Mouse (Mus musculus): ENCODE measurements around the gene Atp8b3. TPM values are rescaled to one million over a fixed set of nuclear protein-coding genes. Genes with fewer than 3 reads are reported as not detected.

Atp8b3 gene
- polyA plus RNA-seq, 1 experiment from 2014 or later = 0.11 TPM

GRCm38 (mm10) chr10:80494732-80495131, 44.2 kb downstream of the Atp8b3 start, which contains the start of gene Onecut3:
Gene Onecut3 (plus strand): TSS chr10:80494835.
- H3K9me3 ChIP-seq = no peaks in the 10 kb centered on the region
- peak within 1 kb of the TSS; percentile 50 for H3K4me3 ChIP-seq
- peak within 1 kb of the TSS; percentile 76 for H3K9ac ChIP-seq
- H3K36me3 ChIP-seq = no peaks in the 10 kb centered on the region
- 1% methylated on average over 42 of the region's 42 CpGs for WGBS
- H3K4me2 ChIP-seq = peak within 1 kb of the TSS; percentile 85
- H3K4me1 ChIP-seq = peaks cover 33% of the 10 kb centered on the region
- H3K27me3 ChIP-seq (replicated peaks) = peaks cover 100% of the 10 kb centered on the region
- H3K27ac ChIP-seq (replicated peaks) = no peak within 1 kb of the TSS
- ATAC-seq (ENCODE audit: extremely low read depth, insufficient number of reproducible peaks, low FRiP score, low TSS enrichment) = no peak

GRCm38 (mm10) chr10:80490051-80490450, 48.9 kb downstream of the Atp8b3 start:
- Histone ChIP-seq H3K4me2 (peak overlapping the region; percentile 35; the same call in 1 of the 2 replicates), H3K4me1 (peaks cover 18% of the 10 kb centered on the region), H3K27ac (replicated peaks) (no peak overlapping the region), H3K36me3 (no peaks in the 10 kb centered on the region), H3K27me3 (replicated peaks) (peaks cover 97% of the 10 kb centered on the region), H3K4me3 (peak overlapping the region; percentile 24), H3K9me3 (peaks cover 4% of the 10 kb centered on the region; the same call in 1 of the 2 replicates), H3K9ac (no peak overlapping the region)
- ATAC-seq (ENCODE audit: extremely low read depth, insufficient number of reproducible peaks, low FRiP score, low TSS enrichment) = no peak
- WGBS = 1% methylated on average over 22 of the region's 22 CpGs

GRCm38 (mm10) chr10:80486862-80487379, 52.0 kb downstream of the Atp8b3 start:
- Histone ChIP-seq H3K4me2 (no peak overlapping the region), H3K27me3 (replicated peaks) (peaks cover 95% of the 10 kb centered on the region), H3K4me3 (no peak overlapping the region), H3K27ac (replicated peaks) (no peak overlapping the region), H3K9ac (no peak overlapping the region), H3K9me3 (peaks cover 4% of the 10 kb centered on the region; the same call in 1 of the 2 replicates), H3K4me1 (peaks cover 10% of the 10 kb centered on the region), H3K36me3 (no peaks in the 10 kb centered on the region)
- WGBS = 65% methylated on average over 7 of the region's 7 CpGs
- no peak for ATAC-seq (ENCODE audit: extremely low read depth, insufficient number of reproducible peaks, low FRiP score, low TSS enrichment)

GRCm38 (mm10) chr10:80481002-80481401, 57.9 kb downstream of the Atp8b3 start:
- 19% methylated on average over 5 of the region's 5 CpGs for WGBS
- Histone ChIP-seq H3K27me3 (replicated peaks) (peaks cover 80% of the 10 kb centered on the region), H3K4me2 (no peak overlapping the region), H3K27ac (replicated peaks) (no peak overlapping the region), H3K36me3 (no peaks in the 10 kb centered on the region), H3K4me3 (no peak overlapping the region), H3K4me1 (peaks cover 6% of the 10 kb centered on the region; the same call in 1 of the 2 replicates), H3K9me3 (no peaks in the 10 kb centered on the region), H3K9ac (no peak overlapping the region)
- no peak for ATAC-seq (ENCODE audit: extremely low read depth, insufficient number of reproducible peaks, low FRiP score, low TSS enrichment)

- H3K4me1 ChIP-seq = peaks cover 14% of the 10 kb centered on the region
- H3K27me3 ChIP-seq (replicated peaks) = peaks cover 64% of the 10 kb centered on the region
- no peak overlapping the region for H3K27ac ChIP-seq (replicated peaks)
- H3K4me3 ChIP-seq = no peak overlapping the region
- 68% methylated on average over 5 of the region's 5 CpGs for WGBS
- H3K36me3 ChIP-seq = no peaks in the 10 kb centered on the region
- H3K4me2 ChIP-seq = no peak overlapping the region
- H3K9me3 ChIP-seq = no peaks in the 10 kb centered on the region
- no peak overlapping the region for H3K9ac ChIP-seq
- ATAC-seq (ENCODE audit: extremely low read depth, insufficient number of reproducible peaks, low FRiP score, low TSS enrichment) = no peak
Observed at GRCm38 (mm10) chr10:80478531-80478930, 60.4 kb downstream of the Atp8b3 start.

GRCm38 (mm10) chr10:80475290-80475959, 63.5 kb downstream of the Atp8b3 start:
- Histone ChIP-seq H3K4me2 (peak overlapping the region; percentile 84), H3K9ac (peak overlapping the region; percentile 80), H3K4me1 (peaks cover 14% of the 10 kb centered on the region), H3K4me3 (peak overlapping the region; percentile 64), H3K27me3 (replicated peaks) (peaks cover 66% of the 10 kb centered on the region), H3K36me3 (no peaks in the 10 kb centered on the region), H3K9me3 (no peaks in the 10 kb centered on the region), H3K27ac (replicated peaks) (0 out of 2 replicates have a peak overlapping the region, but pooled peaks have one; percentile 39)
- ATAC-seq (ENCODE audit: extremely low read depth, insufficient number of reproducible peaks, low FRiP score, low TSS enrichment) = peak; percentile 85
- 2% methylated on average over 58 of the region's 58 CpGs for WGBS

Other genes with a start within 250 kb of the Atp8b3 start
- gene Rps15, start 246.7 kb downstream of the Atp8b3 start, polyA plus RNA-seq (2015; fragmentation: Nextera tagmentation; extraction: Ambion mirVana) = 621 and 687 TPM in 2 replicates
- gene Apc2, start 243.1 kb downstream of the Atp8b3 start, polyA plus RNA-seq (2015; fragmentation: Nextera tagmentation; extraction: Ambion mirVana) = 0.90 and 0.94 TPM in 2 replicates
- 36.0 and 36.6 TPM in 2 replicates for gene 2310011J03Rik, start 218.6 kb downstream of the Atp8b3 start, polyA plus RNA-seq (2015; fragmentation: Nextera tagmentation; extraction: Ambion mirVana)
- 1.8 and 2.1 TPM in 2 replicates for gene Pcsk4, start 209.6 kb downstream of the Atp8b3 start, polyA plus RNA-seq (2015; fragmentation: Nextera tagmentation; extraction: Ambion mirVana)
- 2.6 and 4.4 TPM in 2 replicates for gene Reep6, start 209.2 kb downstream of the Atp8b3 start, polyA plus RNA-seq (2015; fragmentation: Nextera tagmentation; extraction: Ambion mirVana)
- 6.5 and 8.3 TPM in 2 replicates for gene Adamtsl5, start 190.7 kb downstream of the Atp8b3 start, polyA plus RNA-seq (2015; fragmentation: Nextera tagmentation; extraction: Ambion mirVana)
- gene Plk5, start 182.7 kb downstream of the Atp8b3 start, polyA plus RNA-seq (2015; fragmentation: Nextera tagmentation; extraction: Ambion mirVana) = not detected in 2 replicates
- 3.8 and 4.5 TPM in 2 replicates for gene Mex3d, start 151.5 kb downstream of the Atp8b3 start, polyA plus RNA-seq (2015; fragmentation: Nextera tagmentation; extraction: Ambion mirVana)
- gene Mbd3, start 139.6 kb downstream of the Atp8b3 start, polyA plus RNA-seq (2015; fragmentation: Nextera tagmentation; extraction: Ambion mirVana) = 170 and 182 TPM in 2 replicates
- gene Uqcr11, start 132.3 kb downstream of the Atp8b3 start, polyA plus RNA-seq (2015; fragmentation: Nextera tagmentation; extraction: Ambion mirVana) = 1,246 and 1,505 TPM in 2 replicates
- 55.9 and 57.6 TPM in 2 replicates for gene Tcf3, start 105.5 kb downstream of the Atp8b3 start, polyA plus RNA-seq (2015; fragmentation: Nextera tagmentation; extraction: Ambion mirVana)
- gene Onecut3, start 44.3 kb downstream of the Atp8b3 start, polyA plus RNA-seq (2015; fragmentation: Nextera tagmentation; extraction: Ambion mirVana) = not detected in 2 replicates
- 15.9 and 17.7 TPM in 2 replicates for gene Rexo1, start 22.4 kb upstream of the Atp8b3 start, polyA plus RNA-seq (2015; fragmentation: Nextera tagmentation; extraction: Ambion mirVana)
- 5.1 and 6.2 TPM in 2 replicates for gene Klf16, start 38.2 kb upstream of the Atp8b3 start, polyA plus RNA-seq (2015; fragmentation: Nextera tagmentation; extraction: Ambion mirVana)
- gene Abhd17a, start 51.2 kb upstream of the Atp8b3 start, polyA plus RNA-seq (2015; fragmentation: Nextera tagmentation; extraction: Ambion mirVana) = 81.7 and 85.1 TPM in 2 replicates
- gene Scamp4, start 63.7 kb upstream of the Atp8b3 start, polyA plus RNA-seq (2015; fragmentation: Nextera tagmentation; extraction: Ambion mirVana) = 65.9 and 70.4 TPM in 2 replicates
- gene Adat3, start 63.8 kb upstream of the Atp8b3 start, polyA plus RNA-seq (2015; fragmentation: Nextera tagmentation; extraction: Ambion mirVana) = 4.4 and 5.6 TPM in 2 replicates
- gene Gm49322, start 66.9 kb upstream of the Atp8b3 start, polyA plus RNA-seq (2015; fragmentation: Nextera tagmentation; extraction: Ambion mirVana) = 1.5 and 1.7 TPM in 2 replicates
- gene Csnk1g2, start 83.7 kb upstream of the Atp8b3 start, polyA plus RNA-seq (2015; fragmentation: Nextera tagmentation; extraction: Ambion mirVana) = 87.5 and 89.0 TPM in 2 replicates
- 50.9 and 53.7 TPM in 2 replicates for gene Btbd2, start 117.9 kb upstream of the Atp8b3 start, polyA plus RNA-seq (2015; fragmentation: Nextera tagmentation; extraction: Ambion mirVana)
- gene Mknk2, start 139.0 kb upstream of the Atp8b3 start, polyA plus RNA-seq (2015; fragmentation: Nextera tagmentation; extraction: Ambion mirVana) = 78.2 and 78.7 TPM in 2 replicates
- 26.0 and 27.2 TPM in 2 replicates for gene Mob3a, start 162.9 kb upstream of the Atp8b3 start, polyA plus RNA-seq (2015; fragmentation: Nextera tagmentation; extraction: Ambion mirVana)
- 12.7 and 13.5 TPM in 2 replicates for gene Izumo4, start 163.1 kb upstream of the Atp8b3 start, polyA plus RNA-seq (2015; fragmentation: Nextera tagmentation; extraction: Ambion mirVana)
- gene Ap3d1, start 203.1 kb upstream of the Atp8b3 start, polyA plus RNA-seq (2015; fragmentation: Nextera tagmentation; extraction: Ambion mirVana) = 44.0 and 46.4 TPM in 2 replicates
- 17.9 and 19.1 TPM in 2 replicates for gene Dot1l, start 216.1 kb upstream of the Atp8b3 start, polyA plus RNA-seq (2015; fragmentation: Nextera tagmentation; extraction: Ambion mirVana)

Data from heart, embryonic 13.5 days (tissue).